Mouse (Mus musculus) hindbrain, embryonic 13.5 days (tissue): ENCODE data around the gene Ext2. TPM values are rescaled to one million over a fixed set of nuclear protein-coding genes. Genes with fewer than 3 reads are reported as not detected.

ENCODE experiments used
- ATAC-seq: fragments of 200-750 bp; cut with Nextera tagmentation; 2 replicates; pipeline ENCODE4 v1.8.0; 2017; ENCODE audit warnings: moderate TSS enrichment; ENCODE audit not compliant: low FRiP score
- H3K27ac ChIP-seq: fragments of 300-500 bp; sonication (generic); 2 replicates; pipeline ENCODE4 v1.5.1; 2015; ENCODE audit warnings: inconsistent platforms, mild to moderate bottlenecking, moderate library complexity
- H3K27me3 ChIP-seq: fragments of 300-500 bp; sonication (generic); 2 replicates; pipeline ENCODE4 v1.6.1; 2015; ENCODE audit warnings: mild to moderate bottlenecking, inconsistent platforms
- H3K36me3 ChIP-seq: fragments of 300-500 bp; sonication (generic); 2 replicates; pipeline ENCODE4 v1.6.1; 2015; ENCODE audit warnings: mild to moderate bottlenecking, inconsistent platforms
- H3K4me1 ChIP-seq: fragments of 300-500 bp; sonication (generic); replicated peaks from 2 replicates; pipeline ENCODE4 v1.6.1; 2015; ENCODE audit warnings: inconsistent platforms
- H3K4me2 ChIP-seq: fragments of 300-500 bp; sonication (generic); 2 replicates; pipeline ENCODE4 v1.6.1; 2015; ENCODE audit warnings: inconsistent platforms, mild to moderate bottlenecking, moderate library complexity
- H3K4me3 ChIP-seq: fragments of 300-500 bp; sonication (generic); 2 replicates; pipeline ENCODE4 v1.5.1; 2015; ENCODE audit warnings: mild to moderate bottlenecking, inconsistent platforms
- H3K9ac ChIP-seq: fragments of 300-500 bp; sonication (generic); 2 replicates; pipeline ENCODE4 v1.6.1; 2015; ENCODE audit warnings: mild to moderate bottlenecking, inconsistent platforms
- H3K9me3 ChIP-seq: fragments of 300-500 bp; sonication (generic); 2 replicates; pipeline ENCODE4 v1.6.1; 2016; ENCODE audit warnings: inconsistent platforms
- WGBS: fragments of 180-500 bp; shearing (Covaris S2); methylation state at CpG from one replicate; pipeline ENCODE4 v1.1.7; 2015; 5-methylcytosine and 5-hydroxymethylcytosine counted together
- polyA plus RNA-seq: library from polyadenylated mRNA; unstranded; fragments of >200 nt; fragmentation: Nextera tagmentation; extraction: Ambion mirVana; gene quantifications from 2 replicates; pipeline ENCODE4 v1.2.1, GENCODE M21; 2015

Ext2 gene
- polyA plus RNA-seq, 1 experiment from 2014 or later = 70.4 TPM

- Histone ChIP-seq H3K27me3 (no peaks in the 10 kb centered on the region), H3K4me2 (no peak overlapping the region), H3K36me3 (peaks cover 3% of the 10 kb centered on the region), H3K27ac (no peak overlapping the region), H3K4me3 (no peak overlapping the region), H3K9ac (no peak overlapping the region), H3K4me1 (peaks cover 38% of the 10 kb centered on the region), H3K9me3 (no peaks in the 10 kb centered on the region)
- 69% methylated on average over 5 of the region's 5 CpGs for WGBS
- ATAC-seq = no peak
Observed at GRCm38 (mm10) chr2:93782682-93783081, 39.7 kb downstream of the Ext2 start.

- no peak overlapping the region for H3K27ac ChIP-seq
- no peaks in the 10 kb centered on the region for H3K27me3 ChIP-seq
- no peak overlapping the region for H3K4me3 ChIP-seq
- H3K9ac ChIP-seq = no peak overlapping the region
- 88% methylated on average over 4 of the region's 4 CpGs for WGBS
- no peak for ATAC-seq
- no peak overlapping the region for H3K4me2 ChIP-seq
- no peaks in the 10 kb centered on the region for H3K9me3 ChIP-seq
- peaks cover 42% of the 10 kb centered on the region for H3K4me1 ChIP-seq
- H3K36me3 ChIP-seq = no peaks in the 10 kb centered on the region; the same call in none of the 2 replicates
Observed at GRCm38 (mm10) chr2:93782156-93782555, 40.2 kb downstream of the Ext2 start.

- ATAC-seq = no peak
Observed at GRCm38 (mm10) chr2:93780528-93780927, 41.8 kb downstream of the Ext2 start.

DNA sequence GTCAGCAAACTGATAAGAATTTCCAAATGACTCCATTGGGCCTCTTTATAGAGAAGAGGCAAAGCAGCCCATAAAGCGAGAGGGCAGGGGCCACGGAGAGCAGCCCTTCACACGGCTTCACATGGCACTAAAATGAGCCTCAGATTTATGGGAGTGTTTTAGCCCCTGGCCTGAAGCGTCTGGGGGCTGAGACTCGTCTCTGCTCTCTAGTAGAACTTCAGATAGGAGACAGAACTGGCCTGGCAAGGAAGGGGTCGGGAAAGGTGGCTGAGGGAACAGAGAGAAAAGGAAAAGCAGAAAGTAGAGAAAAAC lies 42.5 kb downstream of the Ext2 start:
- WGBS = 55% methylated on average over 6 of the region's 6 CpGs
- no peaks in the 10 kb centered on the region for H3K27me3 ChIP-seq
- peaks cover 46% of the 10 kb centered on the region for H3K4me1 ChIP-seq
- no peaks in the 10 kb centered on the region for H3K9me3 ChIP-seq
- peak overlapping the region; percentile 39; the same call in 1 of the 2 replicates for H3K9ac ChIP-seq
- H3K36me3 ChIP-seq = no peaks in the 10 kb centered on the region; the same call in 1 of the 2 replicates
- H3K4me2 ChIP-seq = no peak overlapping the region
- no peak overlapping the region for H3K4me3 ChIP-seq
- no peak overlapping the region for H3K27ac ChIP-seq
- ATAC-seq = no peak

More at GRCm38 (mm10) chr2:93780528-93780927, 41.8 kb downstream of the Ext2 start:
- 77% methylated on average over 10 of the region's 10 CpGs for WGBS
- H3K9me3 ChIP-seq = no peaks in the 10 kb centered on the region
- no peak overlapping the region for H3K4me2 ChIP-seq
- no peaks in the 10 kb centered on the region; the same call in 1 of the 2 replicates for H3K36me3 ChIP-seq
- no peak overlapping the region for H3K9ac ChIP-seq
- no peak overlapping the region for H3K27ac ChIP-seq
- no peak overlapping the region for H3K4me3 ChIP-seq
- H3K4me1 ChIP-seq = peaks cover 50% of the 10 kb centered on the region
- no peaks in the 10 kb centered on the region for H3K27me3 ChIP-seq

- Histone ChIP-seq H3K9me3 (no peaks in the 10 kb centered on the region), H3K4me1 (peaks cover 42% of the 10 kb centered on the region), H3K4me2 (no peak overlapping the region), H3K36me3 (no peaks in the 10 kb centered on the region; the same call in 1 of the 2 replicates), H3K9ac (peak overlapping the region; percentile 39), H3K4me3 (no peak overlapping the region), H3K27me3 (no peaks in the 10 kb centered on the region), H3K27ac (0 out of 2 replicates have a peak overlapping the region, but pooled peaks have one; percentile 3)
- 60% methylated on average over 16 of the region's 16 CpGs for WGBS
- no peak for ATAC-seq
Observed at GRCm38 (mm10) chr2:93779081-93779896, 43.1 kb downstream of the Ext2 start.

GRCm38 (mm10) chr2:93778616-93779015 lies 43.8 kb downstream of the Ext2 start:
- H3K27me3 ChIP-seq = no peaks in the 10 kb centered on the region
- no peak overlapping the region for H3K27ac ChIP-seq
- ATAC-seq = no peak
- H3K4me1 ChIP-seq = peaks cover 35% of the 10 kb centered on the region
- 85% methylated on average over 5 of the region's 5 CpGs for WGBS
- no peaks in the 10 kb centered on the region for H3K9me3 ChIP-seq
- no peak overlapping the region for H3K9ac ChIP-seq
- no peak overlapping the region for H3K4me2 ChIP-seq
- no peaks in the 10 kb centered on the region; the same call in 1 of the 2 replicates for H3K36me3 ChIP-seq
- no peak overlapping the region for H3K4me3 ChIP-seq

DNA sequence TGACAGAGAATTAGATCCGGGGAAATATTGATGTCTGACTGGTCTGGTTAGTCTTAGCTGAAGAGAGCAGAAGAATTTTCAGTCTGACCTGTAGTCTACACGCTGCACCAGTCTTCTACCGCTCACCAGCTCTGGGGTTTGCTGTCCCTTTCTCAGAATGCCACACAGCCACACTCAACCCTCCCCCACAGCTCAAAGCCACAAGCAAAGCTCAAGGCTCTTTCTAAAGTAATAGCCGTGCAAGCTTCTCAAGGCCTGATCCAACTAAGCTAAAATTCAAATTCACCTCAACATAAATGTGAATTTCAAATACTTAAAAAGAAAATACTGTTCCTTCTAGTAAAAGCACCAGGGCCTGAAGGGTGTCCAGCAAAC lies 45.3 kb downstream of the Ext2 start:
- H3K4me1 ChIP-seq = peaks cover 46% of the 10 kb centered on the region
- H3K4me2 ChIP-seq = no peak overlapping the region
- H3K9ac ChIP-seq = no peak overlapping the region
- H3K4me3 ChIP-seq = no peak overlapping the region
- H3K27me3 ChIP-seq = no peaks in the 10 kb centered on the region
- no peak overlapping the region for H3K27ac ChIP-seq
- H3K36me3 ChIP-seq = no peaks in the 10 kb centered on the region; the same call in 1 of the 2 replicates
- 84% methylated on average over 4 of the region's 4 CpGs for WGBS
- H3K9me3 ChIP-seq = no peaks in the 10 kb centered on the region
- ATAC-seq = no peak

- Histone ChIP-seq H3K4me1 (peaks cover 47% of the 10 kb centered on the region), H3K4me2 (no peak overlapping the region), H3K27ac (no peak overlapping the region), H3K9me3 (no peaks in the 10 kb centered on the region), H3K4me3 (no peak overlapping the region), H3K27me3 (no peaks in the 10 kb centered on the region), H3K36me3 (no peaks in the 10 kb centered on the region; the same call in 1 of the 2 replicates), H3K9ac (no peak overlapping the region)
- no peak for ATAC-seq
- WGBS = 84% methylated on average over 7 of the region's 7 CpGs
Observed at GRCm38 (mm10) chr2:93776267-93777055, 45.9 kb downstream of the Ext2 start.

DNA sequence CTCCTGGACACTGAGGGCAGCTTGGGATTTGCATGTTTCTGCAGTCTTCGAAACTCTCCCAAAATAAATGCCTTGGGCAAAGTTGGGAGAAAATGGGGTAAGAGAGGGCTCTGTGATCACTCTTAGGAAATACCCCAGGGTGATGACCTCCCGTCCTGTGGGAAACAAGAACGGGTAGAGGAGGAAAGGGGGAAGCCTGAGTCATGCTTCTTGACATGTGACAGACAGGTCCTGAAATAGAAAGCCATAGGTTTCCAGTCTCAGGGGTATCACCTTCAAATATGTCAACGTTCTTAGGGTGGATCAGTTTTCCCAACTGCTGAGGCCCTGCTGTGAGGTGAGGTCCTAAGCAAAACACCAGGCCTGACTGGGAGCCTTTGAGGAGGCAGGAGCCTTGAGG lies 46.9 kb downstream of the Ext2 start:
- Histone ChIP-seq H3K4me3 (no peak overlapping the region), H3K4me2 (no peak overlapping the region), H3K4me1 (peaks cover 47% of the 10 kb centered on the region), H3K27me3 (no peaks in the 10 kb centered on the region), H3K9ac (no peak overlapping the region), H3K9me3 (no peaks in the 10 kb centered on the region), H3K36me3 (no peaks in the 10 kb centered on the region; the same call in 1 of the 2 replicates), H3K27ac (no peak overlapping the region)
- no peak for ATAC-seq
- 58% methylated on average over 4 of the region's 4 CpGs for WGBS

- Histone ChIP-seq H3K9ac (no peak overlapping the region), H3K4me1 (peaks cover 45% of the 10 kb centered on the region), H3K4me3 (no peak overlapping the region), H3K27ac (no peak overlapping the region), H3K27me3 (no peaks in the 10 kb centered on the region), H3K36me3 (no peaks in the 10 kb centered on the region), H3K9me3 (no peaks in the 10 kb centered on the region), H3K4me2 (no peak overlapping the region)
- no peak for ATAC-seq
- WGBS = 72% methylated on average over 5 of the region's 5 CpGs
Observed at GRCm38 (mm10) chr2:93774946-93775345, 47.4 kb downstream of the Ext2 start.

DNA sequence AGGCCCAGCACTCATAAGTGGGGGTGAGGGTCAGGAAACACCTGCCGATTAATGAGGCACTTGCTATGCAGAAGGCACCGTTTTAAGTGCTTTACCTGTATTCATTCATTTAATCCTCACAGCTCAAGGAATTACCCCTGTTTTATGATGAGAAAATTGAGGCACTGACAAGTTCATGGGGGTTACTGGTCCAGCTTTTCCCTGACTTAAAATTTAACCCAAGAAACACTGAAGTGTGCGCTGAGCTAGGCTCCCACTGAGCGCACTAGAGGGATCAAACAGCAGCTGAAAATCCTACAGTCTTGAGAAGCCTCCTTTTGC lies 49.6 kb downstream of the Ext2 start:
- Histone ChIP-seq H3K4me2 (no peak overlapping the region), H3K4me1 (peaks cover 34% of the 10 kb centered on the region), H3K9ac (peak overlapping the region; percentile 36; the same call in 1 of the 2 replicates), H3K27ac (0 out of 2 replicates have a peak overlapping the region, but pooled peaks have one; percentile 12), H3K9me3 (no peaks in the 10 kb centered on the region), H3K36me3 (peaks cover 10% of the 10 kb centered on the region), H3K4me3 (no peak overlapping the region), H3K27me3 (no peaks in the 10 kb centered on the region)
- ATAC-seq = no peak
- 44% methylated on average over 4 of the region's 4 CpGs for WGBS

- Histone ChIP-seq H3K4me3 (no peak overlapping the region), H3K4me1 (peaks cover 30% of the 10 kb centered on the region), H3K9me3 (no peaks in the 10 kb centered on the region), H3K27ac (0 out of 2 replicates have a peak overlapping the region, but pooled peaks have one; percentile 12), H3K27me3 (no peaks in the 10 kb centered on the region), H3K36me3 (peaks cover 10% of the 10 kb centered on the region), H3K4me2 (no peak overlapping the region), H3K9ac (peak overlapping the region; percentile 36; the same call in 1 of the 2 replicates)
- WGBS = 44% methylated on average over 16 of the region's 16 CpGs
- ATAC-seq = 0 out of 2 replicates have a peak, but pooled peaks have one; percentile 39
Observed at GRCm38 (mm10) chr2:93772054-93772764, 50.2 kb downstream of the Ext2 start.
